ENCODE assay signal across 22 mouse cellular contexts in the genomic region with DNA sequence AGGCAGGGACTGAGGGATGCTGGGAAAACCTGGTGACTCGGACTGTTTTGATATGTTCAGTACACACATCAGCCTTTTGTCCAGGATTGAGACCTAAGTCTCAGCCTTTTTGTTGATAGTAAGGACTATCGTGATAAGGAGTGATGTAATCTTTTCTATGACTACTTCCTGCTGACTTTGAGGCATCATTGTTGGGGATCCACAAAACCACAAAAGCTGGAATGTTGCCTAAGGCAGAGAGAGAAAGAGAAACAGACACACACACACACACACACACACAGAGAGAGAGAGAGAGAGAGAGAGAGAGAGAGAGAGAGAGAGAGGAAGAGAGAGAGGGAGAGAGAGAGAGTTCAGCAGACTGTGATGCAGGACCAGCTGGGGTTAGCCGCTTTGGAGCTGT. TPM values are rescaled to one million over a fixed set of nuclear protein-coding genes. Genes with fewer than 3 reads are reported as not detected.
DNase-seq lines count a peak whose midpoint lies in the region; ATAC-seq and TF ChIP-seq lines count a peak whose summit lies in the region.
"Had no signal": no experiment of that assay in that cellular context is flagged by ENCODE, and none has a peak within 500 bp of the region (broad histone marks: within the 10 kb centered on the region; RNA-seq: fewer than 3 reads in every experiment).

No protein-coding gene starts in this region.

- H3K9ac ChIP-seq in lung, postnatal 0 days (replicated peaks; ENCODE audit: low read depth), result no peak overlapping the region
- no peak overlapping the region for H3K9ac ChIP-seq in hindbrain, embryonic 12.5 days
- H3K9ac ChIP-seq: embryonic facial prominence, embryonic 15.5 days; heart, embryonic 15.5 days; hindbrain, embryonic 15.5 days had no signal

- TF ChIP-seq EP300 in lung, postnatal 0 days (IDR thresholded peaks at IDR 0.05), result no peak

- H3K27me3 ChIP-seq in lung, postnatal 0 days (replicated peaks; ENCODE audit: insufficient read depth, low read length), result no peaks in the 10 kb centered on the region
- H3K27me3 ChIP-seq in myocyte (ENCODE audit: control insufficient read depth, insufficient read depth, insufficient read length), result peaks cover 9% of the 10 kb centered on the region
- no peaks in the 10 kb centered on the region for H3K27me3 ChIP-seq in hindbrain, embryonic 12.5 days
- H3K27me3 ChIP-seq: embryonic facial prominence, embryonic 15.5 days; heart, embryonic 15.5 days; hindbrain, embryonic 15.5 days had no signal

- TF ChIP-seq POLR2A in myocyte (IDR thresholded peaks at IDR 0.05; ENCODE audit: insufficient read length, low read depth), result no peak

- peak; percentile 7 for DNase-seq in lung, postnatal 0 days (ENCODE audit: low spot score)
- no peak for DNase-seq in lung, postnatal 4 days
- peak; percentile 20 for DNase-seq in A20 (ENCODE audit: low read depth, low spot score)
- peak; percentile 65 for DNase-seq in NIH3T3 (ENCODE audit: low read depth)
- DNase-seq in layer of hippocampus, adult 9-11 months, result no peak
- DNase-seq: adrenal gland, postnatal 14 days; cerebellum, adult 18-20 months; cerebellum, adult 9-11 months; cerebellum, postnatal 36 days; gastrocnemius, adult 2 months; gastrocnemius, postnatal 25 days; heart, postnatal 14 days had no signal

- no peak overlapping the region for H3ac ChIP-seq in myocyte (ENCODE audit: control insufficient read depth, insufficient read length)

- no peaks in the 10 kb centered on the region for H3K79me2 ChIP-seq in myocyte (ENCODE audit: control insufficient read depth, insufficient read depth)

- H3K36me3 ChIP-seq in lung, postnatal 0 days (ENCODE audit: insufficient read depth, low read length), result no peaks in the 10 kb centered on the region
- no peaks in the 10 kb centered on the region for H3K36me3 ChIP-seq in myocyte (ENCODE audit: control insufficient read depth, insufficient read depth)
- no peaks in the 10 kb centered on the region for H3K36me3 ChIP-seq in hindbrain, embryonic 12.5 days
- H3K36me3 ChIP-seq: embryonic facial prominence, embryonic 15.5 days; forebrain, embryonic 10.5 days; heart, embryonic 10.5 days; heart, embryonic 15.5 days; hindbrain, embryonic 15.5 days had no signal

- no peaks in the 10 kb centered on the region for H3K4me1 ChIP-seq in lung, postnatal 0 days (ENCODE audit: insufficient read depth, low read depth, low read length)
- H3K4me1 ChIP-seq in hindbrain, embryonic 12.5 days, result peaks cover 6% of the 10 kb centered on the region; the same call in 1 of the 2 replicates
- H3K4me1 ChIP-seq: embryonic facial prominence, embryonic 15.5 days; heart, embryonic 10.5 days; heart, embryonic 15.5 days; hindbrain, embryonic 15.5 days had no signal

- ATAC-seq in lung, postnatal 0 days, result no peak
- no peak for ATAC-seq in hindbrain, embryonic 12.5 days (ENCODE audit: low FRiP score)
- ATAC-seq: forebrain, embryonic 14.5 days; intestine, embryonic 16.5 days had no signal

- WGBS in lung, postnatal 0 days, result 39% methylated on average over 3 of the region's 3 CpGs
- WGBS in hindbrain, embryonic 12.5 days, result 77% methylated on average over 3 of the region's 3 CpGs

- H3K4me2 ChIP-seq in lung, postnatal 0 days (replicated peaks; ENCODE audit: low read depth, low read length), result no peak overlapping the region
- H3K4me2 ChIP-seq in myocyte (ENCODE audit: low read depth), result peak overlapping the region; percentile 20
- H3K4me2 ChIP-seq in hindbrain, embryonic 12.5 days (replicated peaks), result no peak overlapping the region
- H3K4me2 ChIP-seq: embryonic facial prominence, embryonic 15.5 days; heart, embryonic 15.5 days; hindbrain, embryonic 15.5 days had no signal

- H3K9me3 ChIP-seq in lung, postnatal 0 days (ENCODE audit: low read length), result no peaks in the 10 kb centered on the region
- no peaks in the 10 kb centered on the region for H3K9me3 ChIP-seq in hindbrain, embryonic 12.5 days (replicated peaks)
- H3K9me3 ChIP-seq: embryonic facial prominence, embryonic 15.5 days; forebrain, embryonic 10.5 days; heart, embryonic 10.5 days; heart, embryonic 15.5 days; hindbrain, embryonic 15.5 days had no signal

- no peak overlapping the region for H3K27ac ChIP-seq in lung, postnatal 0 days (ENCODE audit: low read length)
- H3K27ac ChIP-seq in hindbrain, embryonic 12.5 days, result no peak overlapping the region
- H3K27ac ChIP-seq: embryonic facial prominence, embryonic 15.5 days; gastrocnemius, adult 2 months; heart, embryonic 10.5 days; heart, embryonic 15.5 days; hindbrain, embryonic 15.5 days had no signal

- no peak overlapping the region for H3K4me3 ChIP-seq in lung, postnatal 0 days (ENCODE audit: low read depth, low read length)
- no peak overlapping the region for H3K4me3 ChIP-seq in myocyte
- H3K4me3 ChIP-seq in hindbrain, embryonic 12.5 days, result no peak overlapping the region
- H3K4me3 ChIP-seq: embryonic facial prominence, embryonic 15.5 days; erythroblast, embryonic 14.5 days; forebrain, embryonic 10.5 days; gastrocnemius, adult 2 months; heart, embryonic 10.5 days; heart, embryonic 15.5 days; hindbrain, embryonic 15.5 days had no signal

- TF ChIP-seq CTCF in lung, postnatal 0 days (IDR thresholded peaks at IDR 0.05), result no peak

TF ChIP-seq in myocyte, 11 proteins besides CTCF, POLR2A, EP300 and RAD21:
- TF ChIP-seq MAX (IDR thresholded peaks at IDR 0.05; ENCODE audit: low read depth), result no peak
- no peak for TF ChIP-seq POLR2AphosphoS2 (IDR thresholded peaks at IDR 0.05; ENCODE audit: insufficient read length, low read depth)
- TF ChIP-seq CEBPB (IDR thresholded peaks at IDR 0.05; ENCODE audit: insufficient read depth, poor library complexity, severe bottlenecking), result no peak
- TF ChIP-seq USF1 (IDR thresholded peaks at IDR 0.05; ENCODE audit: low read depth), result no peak
- no peak for TF ChIP-seq E2F4 (IDR thresholded peaks at IDR 0.05; ENCODE audit: insufficient read depth)
- TF ChIP-seq SRF (IDR thresholded peaks at IDR 0.05; ENCODE audit: control insufficient read depth, insufficient read length, low read depth), result no peak
- no peak for TF ChIP-seq TCF12 (IDR thresholded peaks at IDR 0.05; ENCODE audit: insufficient read depth, poor library complexity, severe bottlenecking)
- no peak for TF ChIP-seq MYOD1 (IDR thresholded peaks at IDR 0.05; ENCODE audit: control insufficient read depth in 1 of 3, insufficient read length in 2 of 3, low read depth in 2 of 3)
- TF ChIP-seq TCF3 (IDR thresholded peaks at IDR 0.05; ENCODE audit: insufficient read length, low read depth), result no peak
- TF ChIP-seq MYOG (IDR thresholded peaks at IDR 0.05; ENCODE audit: control insufficient read depth in 1 of 3, insufficient read depth in 1 of 3, insufficient read length in 2 of 3, low read depth in 2 of 3), result no peak
- no peak for TF ChIP-seq REST (IDR thresholded peaks at IDR 0.05; ENCODE audit: insufficient read depth, insufficient read length)

RNA-seq across cellular contexts. Expression of a gene that starts 3.8 kb away (rescaled TPM):
- polyA plus RNA-seq in lung, postnatal 0 days (2015; fragmentation: Nextera tagmentation; extraction: Ambion mirVana), result 0.57 and 1.4 TPM in 2 replicates
- 0.01 TPM for polyA plus RNA-seq in myocyte (2012; fragmentation: generic; extraction: Trizol)
- polyA plus RNA-seq in hindbrain, embryonic 12.5 days (2016; fragmentation: Nextera tagmentation; extraction: Ambion mirVana), result not detected in 2 replicates
- polyA plus RNA-seq: erythroblast, embryonic 14.5 days; forebrain, embryonic 14.5 days; heart, embryonic 10.5 days; heart, embryonic 15.5 days had no signal

RNA-seq across cellular contexts. Expression of a gene that starts 10.1 kb away (rescaled TPM):
- 27.3 and 28.3 TPM in 2 replicates for polyA plus RNA-seq in lung, postnatal 0 days (2015; fragmentation: Nextera tagmentation; extraction: Ambion mirVana)
- 36.7 TPM for polyA plus RNA-seq in myocyte (2012; fragmentation: generic; extraction: Trizol)
- polyA plus RNA-seq in hindbrain, embryonic 12.5 days (2016; fragmentation: Nextera tagmentation; extraction: Ambion mirVana), result 31.1 and 32.1 TPM in 2 replicates

RNA-seq across cellular contexts. Expression of a gene that starts 22.0 kb away (rescaled TPM):
- polyA plus RNA-seq in lung, postnatal 0 days (2015; fragmentation: Nextera tagmentation; extraction: Ambion mirVana), result 1.5 and 2.0 TPM in 2 replicates
- polyA plus RNA-seq in myocyte (2012; fragmentation: generic; extraction: Trizol), result 3.5 TPM
- polyA plus RNA-seq in hindbrain, embryonic 12.5 days (2016; fragmentation: Nextera tagmentation; extraction: Ambion mirVana), result 3.8 and 4.7 TPM in 2 replicates

RNA-seq across cellular contexts. Expression of a gene that starts 41.2 kb away (rescaled TPM):
- 50.3 and 53.7 TPM in 2 replicates for polyA plus RNA-seq in lung, postnatal 0 days (2015; fragmentation: Nextera tagmentation; extraction: Ambion mirVana)
- polyA plus RNA-seq in myocyte (2012; fragmentation: generic; extraction: Trizol), result 76.5 TPM
- polyA plus RNA-seq in hindbrain, embryonic 12.5 days (2016; fragmentation: Nextera tagmentation; extraction: Ambion mirVana), result 67.4 and 67.7 TPM in 2 replicates

RNA-seq across cellular contexts. Expression of a gene that starts 44.4 kb away (rescaled TPM):
- 0.14 and 0.29 TPM in 2 replicates for polyA plus RNA-seq in lung, postnatal 0 days (2015; fragmentation: Nextera tagmentation; extraction: Ambion mirVana)
- 1,699 TPM for polyA plus RNA-seq in myocyte (2012; fragmentation: generic; extraction: Trizol)
- 4.1 and 16.7 TPM in 2 replicates for polyA plus RNA-seq in hindbrain, embryonic 12.5 days (2016; fragmentation: Nextera tagmentation; extraction: Ambion mirVana)
- polyA plus RNA-seq: erythroblast, embryonic 14.5 days had no signal

Comparison
In these comparisons a context has a peak if more than half of its experiments do, and no peak if none do; other contexts are left out.
1. DNase-seq: peak in lung, postnatal 0 days (single experiment), A20 (single experiment) and NIH3T3 (single experiment); none in lung, postnatal 4 days (0 of 2) and layer of hippocampus, adult 9-11 months (single experiment).